Mouse (Mus musculus): Measurements from ENCODE around the gene Copa.
A peak's percentile ranks its signal among the peaks of the same experiment; 100 is the strongest.

Copa gene

GRCm38 (mm10) chr1:172093522-172093921 lies 11.2 kb downstream of the Copa start:
- DNase-seq, result no peak

DNA sequence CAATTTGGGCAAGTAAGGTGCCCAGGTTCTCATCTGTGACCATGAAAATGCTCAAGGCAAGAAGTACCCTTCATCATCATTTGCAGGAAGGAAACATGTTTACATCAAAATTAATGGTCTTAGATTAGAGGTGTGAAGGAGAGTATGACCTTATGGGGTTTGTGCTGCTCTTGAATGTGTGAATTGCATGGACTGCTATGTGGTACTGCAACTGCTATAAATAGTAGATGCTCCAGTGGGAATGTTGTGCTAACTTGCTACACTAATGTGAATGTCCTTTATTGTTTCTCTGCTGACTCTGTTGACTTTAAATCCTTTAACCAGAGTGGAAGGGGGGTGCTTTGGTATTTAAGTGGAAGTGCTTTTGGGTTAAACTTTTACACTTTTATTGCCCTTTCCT lies 12.0 kb downstream of the Copa start:
- DNase-seq, result no peak

- no peak for DNase-seq
Observed at GRCm38 (mm10) chr1:172095202-172095601, 12.9 kb downstream of the Copa start.

- DNase-seq, result no peak
Observed at GRCm38 (mm10) chr1:172099325-172100033, 17.1 kb downstream of the Copa start.

DNA sequence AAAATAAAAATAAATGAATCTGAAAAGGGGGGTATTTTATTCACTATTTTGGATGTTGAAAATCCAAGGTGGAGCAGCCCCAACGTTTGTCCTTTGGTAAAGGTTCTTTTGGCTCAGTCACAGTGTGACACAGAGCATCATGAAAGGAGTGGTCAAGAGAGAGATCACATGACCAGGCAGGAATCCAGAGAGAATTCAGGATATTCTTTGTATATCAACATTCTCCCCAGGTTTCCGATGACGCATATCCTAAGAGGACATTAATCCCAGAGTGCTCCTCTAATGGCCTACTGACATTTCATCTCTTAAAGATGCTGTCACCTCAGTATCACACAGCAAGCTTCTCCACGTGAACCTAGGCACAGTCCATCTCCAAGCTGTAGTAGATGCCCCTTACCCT lies 21.3 kb downstream of the Copa start:
- no peak for DNase-seq

DNA sequence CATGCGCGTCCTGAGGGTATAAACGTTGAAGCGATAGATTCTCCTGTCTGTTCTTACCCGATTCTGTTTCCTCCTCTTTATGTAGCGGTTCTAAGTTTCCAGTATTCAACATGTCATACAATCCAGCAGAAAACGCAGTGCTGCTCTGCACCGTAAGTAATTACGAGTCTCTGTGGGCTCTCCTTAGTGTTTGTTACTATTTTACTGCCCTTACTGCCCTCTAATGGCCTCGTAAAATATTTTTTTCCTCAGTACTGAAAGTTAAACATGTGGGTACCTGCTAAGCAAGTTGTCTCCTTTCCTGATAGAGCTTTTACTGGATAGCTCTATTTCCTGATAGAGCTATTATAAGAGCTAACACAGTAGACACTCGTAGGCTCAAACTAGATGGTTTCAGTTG lies 22.8 kb downstream of the Copa start:
- no peak for DNase-seq

GRCm38 (mm10) chr1:172107777-172108477 lies 25.6 kb downstream of the Copa start:
- DNase-seq, result no peak

GRCm38 (mm10) chr1:172116948-172117347 lies 34.6 kb downstream of the Copa start:
- no peak for DNase-seq

GRCm38 (mm10) chr1:172119100-172119499 lies 36.8 kb downstream of the Copa start:
- no peak for DNase-seq

GRCm38 (mm10) chr1:172119720-172120119 lies 37.4 kb downstream of the Copa start:
- DNase-seq, result no peak

- DNase-seq, result no peak
Observed at GRCm38 (mm10) chr1:172122671-172123070, 40.3 kb downstream of the Copa start.

- DNase-seq, result no peak
Observed at GRCm38 (mm10) chr1:172124572-172124971, 42.2 kb downstream of the Copa start.

- peak; percentile 53 to 64 for DNase-seq
Observed at GRCm38 (mm10) chr1:172126376-172127347, 44.3 kb downstream of the Copa start, which contains the start of gene Pex19. Gene Pex19, plus strand, starts transcription at chr1:172126755.

- DNase-seq, result no peak
Observed at GRCm38 (mm10) chr1:172127487-172127886, 45.2 kb downstream of the Copa start.

- no peak for DNase-seq
Observed at GRCm38 (mm10) chr1:172128563-172128962, 46.2 kb downstream of the Copa start.

- no peak for DNase-seq
Observed at GRCm38 (mm10) chr1:172129108-172129507, 46.8 kb downstream of the Copa start.

GRCm38 (mm10) chr1:172129780-172130179 lies 47.5 kb downstream of the Copa start:
- no peak for DNase-seq

DNA sequence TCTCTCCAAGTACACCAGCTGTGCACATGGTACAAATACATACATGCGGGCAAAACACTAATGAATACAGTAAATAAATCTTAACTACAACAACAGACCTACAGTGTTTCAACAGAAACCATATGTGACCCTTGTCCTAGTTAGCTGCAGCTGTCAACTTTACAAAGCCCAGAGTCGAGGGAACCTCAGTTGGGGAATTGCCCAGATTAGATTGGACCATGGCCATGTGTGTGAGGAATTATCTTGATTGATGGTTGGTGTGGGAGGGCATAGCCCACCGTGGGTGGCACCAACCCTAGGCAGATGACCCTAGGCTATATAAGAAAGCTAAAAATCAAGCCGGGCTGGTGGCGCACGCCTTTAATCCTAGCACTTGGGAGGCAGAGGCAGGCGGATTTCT lies 50.0 kb downstream of the Copa start:
- DNase-seq, result no peak

GRCm38 (mm10) chr1:172133535-172133934 lies 51.2 kb downstream of the Copa start:
- no peak for DNase-seq

- no peak for DNase-seq
Observed at GRCm38 (mm10) chr1:172134072-172134471, 51.7 kb downstream of the Copa start.

DNA sequence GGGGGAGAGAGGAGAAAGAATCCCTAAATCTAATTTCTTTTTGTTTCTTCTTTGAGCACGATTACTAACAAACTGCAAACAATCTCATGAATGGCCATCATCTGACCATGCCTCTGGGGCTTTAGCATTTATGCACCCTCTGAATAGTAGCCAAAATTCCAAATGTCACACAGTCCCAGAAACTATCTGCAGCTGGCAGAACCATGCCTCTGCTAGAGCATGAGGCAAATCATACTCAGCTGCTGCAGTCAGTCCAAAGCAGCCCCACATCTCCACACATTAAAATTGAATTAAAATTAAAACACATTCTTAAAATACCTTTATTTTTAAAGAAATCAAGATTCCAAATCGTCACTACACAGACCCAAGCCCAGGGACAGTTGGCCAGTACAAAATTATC lies 57.8 kb downstream of the Copa start:
- no peak for DNase-seq

- DNase-seq, result no peak
Observed at GRCm38 (mm10) chr1:172140825-172141224, 58.5 kb downstream of the Copa start.

GRCm38 (mm10) chr1:172141529-172141928 lies 59.2 kb downstream of the Copa start:
- DNase-seq, result no peak

Measured in thymus, adult 18-20 months (tissue).